Mouse (Mus musculus): ENCODE results near the gene Neurl1b.

The Neurl1b gene
- long read RNA-seq, experiment 1, partial matches to known transcripts = 0 of 4 reads
- long read RNA-seq, experiment 1, other reads (novel, unspliced or antisense) = 4 of 4 reads
- long read RNA-seq, experiment 2, partial matches to known transcripts = 0 of 1 reads
- long read RNA-seq, experiment 2, other reads (novel, unspliced or antisense) = 1 of 1 reads

DNA sequence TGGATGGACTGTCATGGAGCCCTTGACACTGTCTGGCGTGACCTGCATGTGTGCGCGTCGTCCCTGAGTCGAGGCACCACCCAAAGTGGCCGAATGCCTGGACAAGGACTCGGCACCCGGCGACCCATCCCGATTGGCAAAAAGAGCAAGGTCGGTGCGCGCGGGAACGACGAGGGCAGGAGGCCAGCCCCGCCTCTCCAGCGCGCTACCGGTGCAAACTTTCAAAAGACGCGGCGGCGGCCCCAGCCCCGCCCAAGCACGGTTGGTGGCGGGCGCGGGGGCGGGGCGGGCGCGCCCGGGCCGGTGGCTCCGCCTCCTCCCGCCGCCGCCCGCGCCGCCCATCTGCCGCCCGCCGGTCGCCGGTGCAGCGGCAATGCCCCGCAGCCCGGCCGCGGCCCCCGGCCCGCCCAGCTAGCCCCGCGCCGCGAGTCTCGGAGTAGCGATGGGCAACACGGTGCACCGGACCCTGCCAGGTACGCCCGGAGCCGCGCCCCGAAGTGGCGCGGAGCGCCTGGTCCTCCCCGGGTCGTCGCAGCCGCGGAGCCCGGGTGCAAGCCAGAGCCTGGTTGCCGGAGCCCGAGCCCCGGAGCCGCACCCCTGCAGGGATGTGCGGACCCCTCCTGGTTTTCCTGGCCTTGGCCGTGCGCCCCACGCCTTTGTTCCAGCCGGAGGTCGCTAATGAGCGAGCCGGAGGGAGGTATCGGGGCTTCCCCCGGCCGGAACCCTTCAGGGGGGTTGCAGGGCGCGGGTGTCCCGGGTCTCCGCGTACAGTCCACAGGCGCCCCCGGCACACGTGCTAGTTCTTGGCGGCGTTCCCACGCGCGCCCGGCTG is at the start of gene Neurl1b:
Gene Neurl1b, plus strand, starts transcription at position 307 of the 832 bp plus-strand sequence.
- intact Hi-C loops (cut with DNase I) = no loop called here

DNA sequence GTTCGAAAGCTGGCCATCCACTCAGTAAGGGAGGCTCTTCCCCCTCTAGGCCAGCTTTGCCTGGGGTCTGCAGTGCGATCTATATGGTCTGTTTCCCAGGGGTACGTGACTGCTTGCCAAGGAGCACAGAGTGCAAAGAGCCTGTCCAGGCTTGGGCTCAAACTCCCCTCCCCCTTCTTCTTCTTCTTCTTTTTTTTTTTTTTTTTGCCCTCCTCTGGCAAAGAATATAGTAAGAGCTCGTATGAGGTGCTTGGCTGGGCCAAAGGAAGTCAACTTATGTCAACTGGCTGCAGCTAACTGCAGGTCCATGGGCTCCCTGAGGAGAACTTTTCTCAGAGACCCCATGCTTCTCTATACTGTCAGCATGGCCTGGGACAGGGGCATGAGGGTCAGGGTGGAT is 47.8 kb upstream of the Neurl1b start:
- intact Hi-C loops (cut with DNase I) = no loop called here

- intact Hi-C loops (cut with DNase I) = loop anchor here (2.0 kb wide), 1 partner anchor 54 kb away; no protein-coding TSS in a partner anchor
Observed at GRCm38 (mm10) chr17:26368336-26368992, 46.2 kb upstream of the Neurl1b start.

DNA sequence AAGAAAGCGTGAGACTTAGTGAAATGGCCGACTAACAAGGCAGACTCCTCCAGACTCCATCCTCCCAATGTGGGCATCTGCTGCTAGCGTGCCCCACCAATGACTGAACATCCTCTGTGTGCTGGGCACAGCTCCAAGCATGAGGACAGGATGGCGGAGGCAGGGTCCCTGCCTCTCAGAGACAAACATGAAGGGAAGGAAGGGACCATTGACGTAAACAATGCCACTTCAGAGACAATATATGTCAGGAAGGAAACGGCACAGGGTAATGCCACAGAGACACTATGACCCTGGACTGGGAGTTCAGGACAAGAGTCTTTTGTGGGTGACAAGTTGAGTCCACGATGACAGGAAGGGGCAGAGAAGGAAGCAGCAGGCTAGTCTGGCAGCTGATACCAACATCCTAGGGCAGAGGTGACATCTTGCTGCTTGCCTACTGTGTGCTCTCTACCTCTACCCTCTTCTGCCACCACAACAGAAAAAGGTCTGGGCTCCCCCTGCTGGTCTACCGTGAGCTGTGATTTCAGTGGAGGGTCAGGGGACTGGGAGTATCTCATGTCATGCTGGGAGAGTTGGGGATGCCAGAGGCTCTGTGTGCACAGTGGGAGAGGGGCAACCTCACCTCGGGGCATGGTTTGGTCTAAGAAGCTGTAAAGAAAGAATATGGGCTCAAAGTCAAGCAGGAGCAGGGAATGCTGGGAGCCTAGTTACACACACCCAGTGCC is 43.9 kb upstream of the Neurl1b start:
- intact Hi-C loops (cut with DNase I) = no loop called here

DNA sequence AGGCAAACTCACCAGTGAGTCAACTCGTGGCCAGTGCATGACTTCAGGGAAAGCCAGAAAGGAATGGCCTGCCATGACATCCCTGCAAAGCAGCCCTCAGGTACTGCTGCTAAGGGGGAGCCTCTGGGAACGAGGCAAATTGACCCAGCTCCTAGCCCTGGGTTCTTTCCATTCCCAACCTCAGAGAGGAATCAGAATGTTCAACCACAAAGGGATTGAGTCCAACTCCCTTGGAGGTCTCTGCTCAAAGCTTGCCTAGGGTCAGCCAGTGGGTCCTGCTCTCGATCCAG is 43.4 kb upstream of the Neurl1b start:
- intact Hi-C loops (cut with DNase I) = no loop called here

GRCm38 (mm10) chr17:26373211-26373610 is 41.4 kb upstream of the Neurl1b start:
- intact Hi-C loops (cut with DNase I) = no loop called here

- intact Hi-C loops (cut with DNase I) = no loop called here
Observed at GRCm38 (mm10) chr17:26376416-26376815, 38.2 kb upstream of the Neurl1b start.

GRCm38 (mm10) chr17:26376994-26377744 is 37.5 kb upstream of the Neurl1b start:
- intact Hi-C loops (cut with DNase I) = no loop called here

DNA sequence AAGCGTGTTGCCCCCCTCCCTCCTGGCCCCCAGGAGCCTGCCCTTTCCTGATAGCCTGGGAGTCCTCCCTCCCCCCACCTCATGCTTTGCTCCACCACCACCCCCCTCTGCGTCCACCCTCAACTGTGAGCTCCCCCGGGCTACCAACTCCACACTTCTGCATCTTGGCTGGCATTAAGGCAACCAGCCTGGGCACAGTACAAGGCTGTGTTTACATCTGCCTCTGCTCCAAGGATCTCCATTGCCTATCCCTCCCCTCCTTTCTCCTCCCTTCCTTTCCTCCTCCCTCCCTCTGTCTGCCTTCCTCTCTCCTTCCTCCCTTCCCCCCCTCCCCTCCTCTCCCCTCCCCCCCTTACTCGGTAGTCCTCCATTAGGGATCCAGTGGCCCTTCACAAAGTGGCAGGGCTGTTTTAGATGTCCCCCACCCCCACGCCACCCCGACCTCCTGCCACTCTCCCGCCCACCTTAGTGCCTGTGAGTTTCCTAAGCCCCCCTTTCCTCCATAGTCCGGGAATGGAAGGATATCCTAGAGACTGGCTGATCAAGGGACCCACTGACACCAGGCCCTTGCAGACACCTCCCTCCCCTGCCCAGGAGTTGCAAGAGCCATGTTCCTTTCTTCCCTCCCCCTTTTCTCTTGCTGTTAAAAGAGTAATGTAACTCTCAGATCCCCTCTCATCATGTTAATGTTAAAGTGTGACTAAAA is 34.2 kb upstream of the Neurl1b start:
- intact Hi-C loops (cut with DNase I) = no loop called here

GRCm38 (mm10) chr17:26380986-26381446 is 33.6 kb upstream of the Neurl1b start:
- intact Hi-C loops (cut with DNase I) = no loop called here

- intact Hi-C loops (cut with DNase I) = no loop called here
Observed at GRCm38 (mm10) chr17:26381613-26382012, 33.0 kb upstream of the Neurl1b start.

DNA sequence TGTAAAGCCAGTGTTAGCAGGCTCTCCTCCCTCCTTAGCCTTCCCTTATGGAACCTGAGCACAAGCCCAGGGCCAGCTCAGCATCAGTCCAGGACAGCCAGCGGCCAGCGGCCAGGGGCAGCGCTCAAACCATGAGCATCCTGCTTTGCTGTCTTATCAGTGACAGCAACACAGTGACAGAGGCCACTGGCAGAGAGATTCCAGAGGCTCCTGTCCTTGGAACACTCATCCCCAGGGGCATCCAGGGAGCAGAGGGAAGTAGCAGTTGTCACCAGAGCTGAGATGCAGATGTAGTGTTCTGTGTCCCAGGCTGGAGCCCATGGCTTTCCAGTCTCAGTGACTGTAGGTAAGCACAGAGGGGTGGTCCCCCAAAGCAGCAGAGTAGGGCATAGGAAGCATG is 32.5 kb upstream of the Neurl1b start:
- intact Hi-C loops (cut with DNase I) = no loop called here

- intact Hi-C loops (cut with DNase I) = no loop called here
Observed at GRCm38 (mm10) chr17:26382687-26383086, 31.9 kb upstream of the Neurl1b start.

GRCm38 (mm10) chr17:26384111-26384510 is 30.5 kb upstream of the Neurl1b start:
- intact Hi-C loops (cut with DNase I) = no loop called here

- intact Hi-C loops (cut with DNase I) = no loop called here
Observed at GRCm38 (mm10) chr17:26385252-26386130, 29.1 kb upstream of the Neurl1b start.

GRCm38 (mm10) chr17:26386131-26386481 is 28.5 kb upstream of the Neurl1b start:
- intact Hi-C loops (cut with DNase I) = no loop called here

- intact Hi-C loops (cut with DNase I) = no loop called here
Observed at GRCm38 (mm10) chr17:26388106-26388505, 26.5 kb upstream of the Neurl1b start.

- intact Hi-C loops (cut with DNase I) = no loop called here
Observed at GRCm38 (mm10) chr17:26389241-26389640, 25.4 kb upstream of the Neurl1b start.

DNA sequence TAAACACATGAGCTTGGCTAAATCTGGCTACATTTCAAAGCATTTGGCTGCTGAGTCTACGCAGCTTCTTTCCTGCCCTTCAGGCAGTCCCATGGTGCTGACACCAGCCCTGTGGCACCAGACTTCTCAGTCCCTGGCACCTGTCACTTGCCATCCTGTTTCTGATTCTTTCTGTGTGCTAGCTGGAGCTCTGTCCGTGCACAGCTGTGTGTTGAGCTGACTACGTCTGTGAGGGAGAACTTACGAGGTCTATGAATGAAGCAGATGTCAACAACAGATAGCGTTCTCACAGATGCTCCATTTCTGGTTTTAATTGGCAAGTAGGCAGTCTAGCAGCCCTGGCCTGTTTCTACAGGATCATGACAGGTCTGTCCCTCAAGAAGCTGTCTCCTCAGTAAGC is 24.0 kb upstream of the Neurl1b start:
- intact Hi-C loops (cut with DNase I) = no loop called here
